Mouse (Mus musculus) right cerebral cortex, postnatal 14 days (tissue): ENCODE results near the gene Abtb2.

Experiments
- DNase-seq: peaks from one replicate; pipeline ENCODE4 v3.0.0; 2022

The Abtb2 gene

GRCm38 (mm10) chr2:103692810-103693209, 126.7 kb downstream of the Abtb2 start:
- DNase-seq: no peak

- DNase-seq: no peak
These were observed 128.9 kb downstream of the Abtb2 start for GRCm38 (mm10) chr2:103694777-103695563.

- no peak for DNase-seq
These were observed 130.1 kb downstream of the Abtb2 start for GRCm38 (mm10) chr2:103696177-103696576.

- DNase-seq: no peak
These were observed 134.4 kb downstream of the Abtb2 start for GRCm38 (mm10) chr2:103700514-103700913.

GRCm38 (mm10) chr2:103703336-103703735, 137.2 kb downstream of the Abtb2 start:
- DNase-seq: no peak

- no peak for DNase-seq
These were observed 137.8 kb downstream of the Abtb2 start for GRCm38 (mm10) chr2:103703865-103704264.

- DNase-seq: no peak
These were observed 139.7 kb downstream of the Abtb2 start for GRCm38 (mm10) chr2:103705826-103706225.

GRCm38 (mm10) chr2:103706226-103706625, 140.1 kb downstream of the Abtb2 start:
- DNase-seq: peak; percentile 70

- no peak for DNase-seq
These were observed 141.1 kb downstream of the Abtb2 start for GRCm38 (mm10) chr2:103707056-103707776.

- no peak for DNase-seq
These were observed 144.7 kb downstream of the Abtb2 start for GRCm38 (mm10) chr2:103710849-103711248.

GRCm38 (mm10) chr2:103713831-103714230, 147.7 kb downstream of the Abtb2 start:
- no peak for DNase-seq

- DNase-seq: no peak
These were observed 148.3 kb downstream of the Abtb2 start for GRCm38 (mm10) chr2:103714412-103714811.

GRCm38 (mm10) chr2:103718594-103719291, 152.6 kb downstream of the Abtb2 start:
- peak; percentile 71 for DNase-seq

GRCm38 (mm10) chr2:103719292-103719646, 153.2 kb downstream of the Abtb2 start:
- no peak for DNase-seq

GRCm38 (mm10) chr2:103724521-103724920, 158.4 kb downstream of the Abtb2 start:
- no peak for DNase-seq

- DNase-seq: no peak
These were observed 162.0 kb downstream of the Abtb2 start for GRCm38 (mm10) chr2:103728027-103728540.

GRCm38 (mm10) chr2:103730999-103731398, 164.9 kb downstream of the Abtb2 start:
- DNase-seq: peak; percentile 65

GRCm38 (mm10) chr2:103731423-103731822, 165.3 kb downstream of the Abtb2 start:
- no peak for DNase-seq

GRCm38 (mm10) chr2:103742821-103743220, 176.7 kb downstream of the Abtb2 start:
- no peak for DNase-seq

GRCm38 (mm10) chr2:103743536-103743935, 177.4 kb downstream of the Abtb2 start:
- DNase-seq: no peak

- peak; percentile 63 for DNase-seq
These were observed 177.9 kb downstream of the Abtb2 start for GRCm38 (mm10) chr2:103743988-103744387.

- no peak for DNase-seq
These were observed 179.4 kb downstream of the Abtb2 start for GRCm38 (mm10) chr2:103745481-103745880.

GRCm38 (mm10) chr2:103746096-103746495, 180.0 kb downstream of the Abtb2 start:
- no peak for DNase-seq
